Mouse (Mus musculus): ENCODE results near the gene Prdx3.

- TF ChIP-seq POLR2A (IDR thresholded peaks at IDR 0.05; ENCODE audit: low read depth, low read length) (no peak), CTCF (IDR thresholded peaks at IDR 0.05; ENCODE audit: extremely low read depth, insufficient read depth, insufficient read length, insufficient replicate concordance) (no peak)
These were observed 40.9 kb upstream of the Prdx3 start for GRCm38 (mm10) chr19:60915236-60915635.
